Mouse (Mus musculus): Measurements from ENCODE around the gene Gm28043.

Gm28043 gene

GRCm38 (mm10) chr17:29716732-29717445 is 102.2 kb downstream of the Gm28043 start, which contains the start of gene Ccdc167:
Ccdc167 (minus strand) TSS chr17:29717044.
- peak; percentile 96 for DNase-seq

GRCm38 (mm10) chr17:29718660-29719059 is 104.0 kb downstream of the Gm28043 start:
- no peak for DNase-seq

GRCm38 (mm10) chr17:29719628-29720575 is 105.2 kb downstream of the Gm28043 start:
- peak; percentile 76 for DNase-seq

- no peak for DNase-seq
Observed at GRCm38 (mm10) chr17:29720755-29721365, 106.2 kb downstream of the Gm28043 start.

GRCm38 (mm10) chr17:29724610-29725009 is 109.9 kb downstream of the Gm28043 start:
- no peak for DNase-seq

GRCm38 (mm10) chr17:29725027-29725620 is 110.4 kb downstream of the Gm28043 start:
- DNase-seq: no peak

- no peak for DNase-seq
Observed at GRCm38 (mm10) chr17:29728082-29728481, 113.4 kb downstream of the Gm28043 start.

- peak; percentile 62 for DNase-seq
Observed at GRCm38 (mm10) chr17:29730510-29731265, 116.0 kb downstream of the Gm28043 start.

- DNase-seq: no peak
Observed at GRCm38 (mm10) chr17:29731266-29731952, 116.7 kb downstream of the Gm28043 start.

- no peak for DNase-seq
Observed at GRCm38 (mm10) chr17:29731953-29732325, 117.3 kb downstream of the Gm28043 start.

GRCm38 (mm10) chr17:29732522-29732921 is 117.8 kb downstream of the Gm28043 start:
- DNase-seq: peak; percentile 23

GRCm38 (mm10) chr17:29736448-29737014 is 121.9 kb downstream of the Gm28043 start:
- no peak for DNase-seq

GRCm38 (mm10) chr17:29737849-29738804 is 123.5 kb downstream of the Gm28043 start:
- no peak for DNase-seq

- DNase-seq: no peak
Observed at GRCm38 (mm10) chr17:29747466-29747865, 132.8 kb downstream of the Gm28043 start.
